Mouse (Mus musculus): ENCODE data around the gene Lrrc8c. TPM values are rescaled to one million over a fixed set of nuclear protein-coding genes. Genes with fewer than 3 reads are reported as not detected.
A peak's percentile ranks its signal among the peaks of the same experiment; 100 is the strongest.

Lrrc8c gene
- polyA plus RNA-seq, 2 experiments = 6.5 to 18.0 TPM

DNA sequence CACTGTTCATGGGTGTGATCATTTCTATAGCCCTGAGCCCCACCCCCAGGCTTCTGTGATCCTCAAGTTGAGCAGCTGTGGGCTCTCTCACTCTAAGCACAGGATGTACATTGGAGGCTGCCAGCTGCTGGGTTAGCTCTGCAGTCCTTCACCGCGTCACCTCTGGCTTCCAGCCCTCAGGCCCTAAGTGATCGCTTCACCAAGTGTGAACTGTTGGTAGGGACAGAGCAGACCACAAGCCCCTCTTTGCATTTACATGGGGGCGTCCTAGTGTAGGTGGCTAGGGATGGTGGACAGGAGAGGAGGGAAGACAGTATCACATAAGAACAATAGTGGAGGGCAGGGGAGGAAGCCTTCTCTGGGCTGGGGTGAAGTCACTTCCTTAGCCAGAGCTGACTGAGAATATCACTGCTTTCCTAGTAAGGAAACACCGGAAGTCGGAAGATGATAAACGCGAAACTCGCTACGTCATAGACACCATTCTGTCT lies 130.4 kb downstream of the Lrrc8c start:
- Histone ChIP-seq H3K4me3 (ENCODE audit: insufficient read depth in 1 of 2, low read depth in 2 of 2, low read length in 2 of 2) (no peak overlapping the region), H3K27me3 (ENCODE audit: control insufficient read depth, insufficient read depth, low read length) (no peaks in the 10 kb centered on the region), H3K4me2 (ENCODE audit: low read depth) (no peak overlapping the region; the same call in 1 of the 2 replicates), H3K4me1 (replicated peaks; ENCODE audit: control insufficient read depth in 2 of 2, insufficient read depth in 2 of 2, low read length in 1 of 2) (peaks cover 0 to 20% of the 10 kb centered on the region in 2 experiments; a peak in 2 of 4 replicates), H3K36me3 (replicated peaks; ENCODE audit: control insufficient read depth, insufficient read depth, low read depth) (no peaks in the 10 kb centered on the region), H3K9me3 (ENCODE audit: control insufficient read depth, low read length) (no peaks in the 10 kb centered on the region), H3K27ac (no peak overlapping the region), H3K9ac (replicated peaks) (no peak overlapping the region)
- TF ChIP-seq EP300 (IDR thresholded peaks at IDR 0.05; ENCODE audit: low read depth) = no peak
- no peak for TF ChIP-seq CTCF (IDR thresholded peaks at IDR 0.05; ENCODE audit: low read depth)
- 34% methylated on average over 10 of the region's 10 CpGs for WGBS (ENCODE audit: insufficient replicate concordance)
- no peak for DNase-seq (ENCODE audit: low read depth in 3 of 3, low spot score in 3 of 3)
- ATAC-seq (ENCODE audit: insufficient read depth) = peak; percentile 52

DNA sequence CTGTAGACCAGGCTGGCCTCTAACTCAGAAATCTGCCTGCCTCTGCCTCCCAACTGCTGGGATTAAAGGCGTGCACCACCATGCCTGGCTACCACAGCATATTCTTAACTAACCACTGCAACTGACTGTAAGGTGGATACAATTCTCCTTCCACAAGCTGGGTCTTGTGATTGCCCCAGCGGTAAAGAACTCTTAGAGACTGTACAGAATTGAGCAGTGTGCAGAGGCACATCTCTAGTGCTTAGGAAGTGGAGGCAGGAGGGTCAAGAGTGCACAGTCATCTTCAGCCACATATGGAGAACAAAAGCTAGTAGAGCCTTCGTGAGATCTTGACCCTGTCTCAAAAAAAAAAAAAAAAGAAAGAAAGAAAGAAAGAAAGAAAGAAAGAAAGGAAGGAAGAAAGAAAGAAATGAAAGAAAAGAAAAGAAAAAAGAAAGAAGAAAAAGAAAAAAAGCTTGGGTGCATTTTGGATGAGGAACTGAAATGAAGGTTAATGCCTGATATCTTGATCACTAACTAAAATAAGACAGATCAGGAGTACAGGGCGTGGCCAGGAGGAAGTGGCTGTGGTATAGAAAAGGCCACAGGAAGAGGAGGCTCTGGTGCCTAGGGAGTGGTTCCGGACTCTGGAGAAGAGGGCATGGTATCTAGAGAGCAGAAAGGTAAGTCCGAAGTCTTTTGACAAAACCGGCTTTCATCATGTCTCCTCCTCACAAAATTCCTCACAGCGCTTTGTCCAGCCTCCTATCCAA lies 131.7 kb downstream of the Lrrc8c start:
- peak overlapping the region; percentile 30 to 52 for H3K4me3 ChIP-seq (ENCODE audit: insufficient read depth in 1 of 2, low read depth in 2 of 2, low read length in 2 of 2)
- H3K36me3 ChIP-seq (replicated peaks; ENCODE audit: control insufficient read depth, insufficient read depth, low read depth) = no peaks in the 10 kb centered on the region
- no peaks in the 10 kb centered on the region for H3K27me3 ChIP-seq (ENCODE audit: control insufficient read depth, insufficient read depth, low read length)
- DNase-seq (ENCODE audit: low read depth in 3 of 3, low spot score in 3 of 3) = no peak
- H3K4me2 ChIP-seq (ENCODE audit: low read depth) = peak overlapping the region; percentile 61
- no peaks in the 10 kb centered on the region for H3K9me3 ChIP-seq (ENCODE audit: control insufficient read depth, low read length)
- WGBS (ENCODE audit: insufficient replicate concordance) = 26% methylated on average over 8 of the region's 8 CpGs
- TF ChIP-seq EP300 (IDR thresholded peaks at IDR 0.05; ENCODE audit: low read depth) = no peak
- no peak for TF ChIP-seq CTCF (IDR thresholded peaks at IDR 0.05; ENCODE audit: low read depth)
- no peak for ATAC-seq (ENCODE audit: insufficient read depth)
- peaks cover 0 to 20% of the 10 kb centered on the region in 2 experiments; a peak in 2 of 4 replicates for H3K4me1 ChIP-seq (replicated peaks; ENCODE audit: control insufficient read depth in 2 of 2, insufficient read depth in 2 of 2, low read length in 1 of 2)
- H3K27ac ChIP-seq = no peak overlapping the region
- 0 out of 2 replicates have a peak overlapping the region, but pooled peaks have one; percentile 2 for H3K9ac ChIP-seq (replicated peaks)

DNA sequence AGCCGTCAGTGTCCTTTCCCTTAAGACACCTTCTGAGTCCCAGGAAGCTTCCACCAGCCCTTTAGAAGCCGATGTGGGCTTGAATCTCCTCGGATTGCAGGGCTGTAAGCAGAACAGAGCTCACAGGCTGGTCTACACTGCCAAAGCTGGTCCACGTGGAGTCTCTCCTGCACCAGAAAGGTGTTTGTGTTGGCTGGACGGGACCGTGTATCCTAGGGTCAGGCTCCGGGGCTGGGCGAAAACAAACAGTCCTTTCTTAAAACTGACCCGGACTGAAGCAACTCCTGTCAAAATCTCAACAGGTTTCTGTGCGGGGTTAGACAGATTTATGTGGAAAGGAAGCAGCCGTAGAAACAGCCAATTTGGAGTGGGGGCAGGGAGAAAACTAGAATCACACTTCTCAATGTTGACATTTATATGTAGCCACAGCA lies 132.4 kb downstream of the Lrrc8c start:
- H3K4me3 ChIP-seq (ENCODE audit: insufficient read depth in 1 of 2, low read depth in 2 of 2, low read length in 2 of 2) = peak overlapping the region; percentile 30 to 52
- H3K4me2 ChIP-seq (ENCODE audit: low read depth) = peak overlapping the region; percentile 61
- H3K4me1 ChIP-seq (replicated peaks; ENCODE audit: control insufficient read depth in 2 of 2, insufficient read depth in 2 of 2, low read length in 1 of 2) = peaks cover 0 to 20% of the 10 kb centered on the region in 2 experiments; a peak in 2 of 4 replicates
- no peak overlapping the region for H3K27ac ChIP-seq
- H3K9ac ChIP-seq (replicated peaks) = peak overlapping the region; percentile 2; the same call in 1 of the 2 replicates
- no peak for DNase-seq (ENCODE audit: low read depth in 3 of 3, low spot score in 3 of 3)
- no peaks in the 10 kb centered on the region for H3K9me3 ChIP-seq (ENCODE audit: control insufficient read depth, low read length)
- TF ChIP-seq EP300 (IDR thresholded peaks at IDR 0.05; ENCODE audit: low read depth) (no peak), CTCF (IDR thresholded peaks at IDR 0.05; ENCODE audit: low read depth) (no peak)
- H3K36me3 ChIP-seq (replicated peaks; ENCODE audit: control insufficient read depth, insufficient read depth, low read depth) = no peaks in the 10 kb centered on the region
- ATAC-seq (ENCODE audit: insufficient read depth) = no peak
- no peaks in the 10 kb centered on the region for H3K27me3 ChIP-seq (ENCODE audit: control insufficient read depth, insufficient read depth, low read length)
- WGBS (ENCODE audit: insufficient replicate concordance) = 12% methylated on average over 11 of the region's 11 CpGs

DNA sequence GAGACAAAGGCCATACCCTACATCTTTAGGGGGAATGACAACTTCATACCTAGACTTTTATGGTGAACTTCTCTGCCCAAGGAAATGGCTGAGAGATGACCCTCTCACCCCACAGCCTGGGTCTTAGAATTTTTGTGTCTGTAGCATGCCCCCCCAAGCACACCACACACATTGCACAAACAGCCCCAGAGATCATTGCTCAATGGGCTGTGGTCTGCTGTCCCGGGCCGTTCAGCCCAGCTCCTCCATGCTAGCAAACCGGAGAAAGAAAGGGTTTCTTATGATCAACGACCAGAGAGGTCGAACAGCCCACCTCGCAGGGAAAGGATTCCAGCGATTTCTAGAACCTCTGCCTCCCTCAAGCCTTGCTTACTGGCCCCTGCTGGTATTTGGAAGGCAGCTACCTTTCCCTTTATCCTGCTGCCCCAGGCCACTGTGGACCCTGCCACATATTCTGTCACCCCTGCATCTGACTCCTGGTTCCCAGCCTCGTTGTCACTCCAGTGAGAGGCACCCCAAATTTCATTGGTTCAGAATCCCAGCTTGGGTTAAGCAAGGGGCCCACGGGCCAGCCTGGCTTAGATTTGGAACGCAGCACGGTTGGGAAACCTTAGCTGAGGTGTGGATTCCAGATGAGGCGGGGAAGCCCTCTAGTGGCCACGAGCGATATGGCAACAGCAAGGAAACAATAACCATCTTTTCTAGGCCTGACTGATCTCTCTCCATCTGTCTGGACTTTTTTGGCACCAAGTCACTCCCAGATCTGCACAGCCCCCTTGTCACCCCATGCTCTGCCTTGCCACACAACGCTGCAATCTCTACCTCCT lies 135.3 kb downstream of the Lrrc8c start:
- Histone ChIP-seq H3K9ac (replicated peaks) (no peak overlapping the region), H3K4me3 (ENCODE audit: insufficient read depth in 1 of 2, low read depth in 2 of 2, low read length in 2 of 2) (no peak overlapping the region), H3K4me1 (replicated peaks; ENCODE audit: control insufficient read depth in 2 of 2, insufficient read depth in 2 of 2, low read length in 1 of 2) (peaks cover 0 to 13% of the 10 kb centered on the region in 2 experiments; a peak in 2 of 4 replicates), H3K36me3 (replicated peaks; ENCODE audit: control insufficient read depth, insufficient read depth, low read depth) (no peaks in the 10 kb centered on the region), H3K27me3 (ENCODE audit: control insufficient read depth, insufficient read depth, low read length) (no peaks in the 10 kb centered on the region), H3K4me2 (ENCODE audit: low read depth) (peak overlapping the region; percentile 34), H3K27ac (no peak overlapping the region), H3K9me3 (ENCODE audit: control insufficient read depth, low read length) (no peaks in the 10 kb centered on the region)
- ATAC-seq (ENCODE audit: insufficient read depth) (peak; percentile 57), DNase-seq (ENCODE audit: low read depth in 3 of 3, low spot score in 3 of 3) (peak in 2 of 3 experiments; percentile 38 to 42)
- WGBS (ENCODE audit: insufficient replicate concordance) = 15% methylated on average over 15 of the region's 15 CpGs
- peak; percentile 96 for TF ChIP-seq CTCF (IDR thresholded peaks at IDR 0.05; ENCODE audit: low read depth)
- no peak for TF ChIP-seq EP300 (IDR thresholded peaks at IDR 0.05; ENCODE audit: low read depth)

Measured in liver, embryonic 14.5 days (tissue).